Mouse (Mus musculus) midbrain, embryonic 16.5 days (tissue): ENCODE measurements at regions not wholly inside any gene's neighbourhood (a gene's known extent, or its start where the extent isn't known, plus 50 kb on each side); places are given as distances from the start of the nearest gene placed in this dataset.
A peak's percentile ranks its signal among the peaks of the same experiment; 100 is the strongest.

Source experiments
- ATAC-seq: fragments of 200-750 bp; cut with Nextera tagmentation; 2 replicates; pipeline ENCODE4 v1.8.0; 2017; ENCODE audit warnings: moderate TSS enrichment
- H3K27ac ChIP-seq: fragments of 300-500 bp; sonication (generic); 2 replicates; pipeline ENCODE4 v1.5.1; 2014; ENCODE audit warnings: mild to moderate bottlenecking, low read length, mixed read lengths
- H3K27me3 ChIP-seq: fragments of 300-500 bp; sonication (generic); 2 replicates; pipeline ENCODE4 v1.6.1; 2014; ENCODE audit warnings: low read depth, low read length, mixed read lengths; ENCODE audit not compliant: control insufficient read depth, insufficient read depth
- H3K36me3 ChIP-seq: fragments of 300-500 bp; sonication (generic); 2 replicates; pipeline ENCODE4 v1.6.1; 2014; ENCODE audit warnings: mild to moderate bottlenecking, low read length, moderate library complexity, mixed read lengths; ENCODE audit not compliant: control insufficient read depth, insufficient read depth
- H3K4me1 ChIP-seq: fragments of 300-500 bp; sonication (generic); 2 replicates; pipeline ENCODE4 v1.6.1; 2014; ENCODE audit warnings: mild to moderate bottlenecking, low read length, mixed read lengths; ENCODE audit not compliant: control insufficient read depth, insufficient read depth
- H3K4me2 ChIP-seq: fragments of 300-500 bp; sonication (generic); 2 replicates; pipeline ENCODE4 v1.6.1; 2014; ENCODE audit warnings: mild to moderate bottlenecking, low read length, mixed read lengths
- H3K4me3 ChIP-seq: fragments of 300-500 bp; sonication (generic); 2 replicates; pipeline ENCODE4 v1.5.1; 2014; ENCODE audit warnings: low read depth, mild to moderate bottlenecking, low read length, moderate library complexity, mixed read lengths
- H3K9ac ChIP-seq: fragments of 300-500 bp; sonication (generic); 2 replicates; pipeline ENCODE4 v1.6.1; 2014; ENCODE audit warnings: low read depth, low read length, mixed read lengths
- H3K9me3 ChIP-seq: fragments of 300-500 bp; sonication (generic); replicated peaks from 2 replicates; pipeline ENCODE4 v1.6.1; 2014; ENCODE audit warnings: mild to moderate bottlenecking, low read length, mixed read lengths; ENCODE audit not compliant: control insufficient read depth, poor library complexity, severe bottlenecking
- WGBS: fragments of 180-500 bp; shearing (Covaris S2); extraction: QIAGEN DNeasy Blood & Tissue Kit; methylation state at CpG from one replicate; pipeline ENCODE4 v1.1.7; 2014; 5-methylcytosine and 5-hydroxymethylcytosine counted together

DNA sequence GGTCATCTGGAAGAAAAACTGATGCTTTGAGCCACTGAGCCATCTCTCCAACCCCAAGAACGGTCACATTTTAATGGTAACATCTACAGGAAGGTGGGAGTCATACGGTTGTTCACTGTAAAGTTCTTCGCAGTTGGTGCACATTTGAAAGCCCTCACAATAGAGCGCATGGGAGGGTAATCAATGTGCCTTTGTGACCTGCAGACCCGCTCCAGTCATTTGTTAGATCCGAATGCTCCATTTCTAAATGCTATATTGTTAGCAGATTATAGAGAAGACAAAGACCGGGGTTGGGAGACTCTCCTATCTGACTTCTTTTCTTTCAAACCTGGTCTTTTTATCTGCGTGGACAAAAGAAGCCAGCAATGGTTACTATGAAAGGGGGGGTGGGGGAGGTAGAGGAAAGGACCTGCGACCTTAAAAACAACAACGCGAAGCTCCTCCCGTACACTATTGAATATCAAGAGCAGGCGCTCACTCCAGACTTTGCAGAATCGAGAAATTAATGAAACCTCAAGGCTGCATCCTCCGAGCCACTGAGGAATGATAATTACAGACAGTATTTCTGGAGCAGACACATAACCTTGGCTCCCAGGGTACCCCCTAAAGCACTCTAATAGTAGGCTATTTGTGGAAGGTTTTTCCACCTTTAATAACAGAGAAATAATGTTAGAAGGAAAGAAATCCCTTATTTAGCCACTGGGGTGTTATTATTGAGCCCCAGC, 134.7 kb upstream of the Smim15 start:
- 0 out of 2 replicates have a peak, but pooled peaks have one; percentile 32 for ATAC-seq
- Histone ChIP-seq H3K27ac (no peak overlapping the region), H3K4me1 (peaks cover 10% of the 10 kb centered on the region)

DNA sequence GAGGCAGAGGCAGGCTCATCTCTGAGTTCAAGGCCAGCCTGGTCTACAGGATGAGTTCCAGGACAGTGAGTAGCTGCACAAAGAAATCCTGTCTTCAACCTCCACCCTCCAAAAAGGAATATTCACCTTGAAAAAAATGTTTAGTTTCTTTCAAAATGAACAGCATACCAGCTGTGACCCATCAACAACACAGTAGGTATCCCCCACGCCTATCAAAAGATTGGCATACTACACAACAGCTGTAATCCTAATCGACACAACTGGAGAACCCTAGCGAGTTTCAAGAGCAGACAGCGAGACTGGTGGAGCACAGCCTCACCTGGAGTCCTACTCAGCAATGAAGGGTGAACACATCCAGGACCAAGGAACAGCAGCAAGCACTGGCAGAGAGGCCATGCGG, 136.3 kb upstream of the Smim15 start:
- Histone ChIP-seq H3K27me3 (no peaks in the 10 kb centered on the region), H3K9ac (no peak overlapping the region), H3K9me3 (no peaks in the 10 kb centered on the region), H3K4me1 (peaks cover 10% of the 10 kb centered on the region), H3K36me3 (no peaks in the 10 kb centered on the region), H3K4me2 (no peak overlapping the region), H3K27ac (no peak overlapping the region), H3K4me3 (no peak overlapping the region)
- no peak for ATAC-seq
- WGBS: 92% methylated on average over 5 of the region's 5 CpGs

More for the DNA sequence above, 134.7 kb upstream of the Smim15 start:
- WGBS: 12% methylated on average over 15 of the region's 15 CpGs
- no peak overlapping the region for H3K9ac ChIP-seq
- H3K27me3 ChIP-seq: no peaks in the 10 kb centered on the region
- H3K4me3 ChIP-seq: no peak overlapping the region
- H3K9me3 ChIP-seq: no peaks in the 10 kb centered on the region
- H3K36me3 ChIP-seq: no peaks in the 10 kb centered on the region
- H3K4me2 ChIP-seq: no peak overlapping the region

DNA sequence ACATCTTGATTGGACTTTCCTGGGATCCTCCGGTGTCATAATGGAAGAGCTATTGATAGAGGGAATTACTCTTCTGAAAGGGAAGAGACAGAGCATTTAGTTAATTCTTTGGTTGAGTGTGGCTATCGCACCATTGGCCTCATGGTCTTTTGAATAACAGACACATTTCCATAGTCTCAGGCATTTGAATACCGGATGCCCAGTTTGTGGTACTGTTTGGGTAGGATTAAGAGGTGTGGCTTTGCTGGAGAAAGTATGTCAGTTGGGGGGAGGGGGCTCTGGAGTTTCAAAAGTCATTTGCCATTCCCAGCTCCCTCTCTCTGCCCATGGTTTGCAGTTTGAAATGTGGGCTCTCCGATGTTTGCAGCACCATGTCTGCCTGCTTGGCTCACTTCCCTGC, 139.4 kb upstream of the Smim15 start:
- ATAC-seq: no peak
- no peak overlapping the region for H3K9ac ChIP-seq
- H3K4me1 ChIP-seq: peaks cover 9% of the 10 kb centered on the region
- H3K4me3 ChIP-seq: no peak overlapping the region
- H3K4me2 ChIP-seq: no peak overlapping the region
- H3K27ac ChIP-seq: no peak overlapping the region
- no peaks in the 10 kb centered on the region for H3K27me3 ChIP-seq
- 76% methylated on average over 4 of the region's 4 CpGs for WGBS
- no peaks in the 10 kb centered on the region for H3K36me3 ChIP-seq
- no peaks in the 10 kb centered on the region for H3K9me3 ChIP-seq

DNA sequence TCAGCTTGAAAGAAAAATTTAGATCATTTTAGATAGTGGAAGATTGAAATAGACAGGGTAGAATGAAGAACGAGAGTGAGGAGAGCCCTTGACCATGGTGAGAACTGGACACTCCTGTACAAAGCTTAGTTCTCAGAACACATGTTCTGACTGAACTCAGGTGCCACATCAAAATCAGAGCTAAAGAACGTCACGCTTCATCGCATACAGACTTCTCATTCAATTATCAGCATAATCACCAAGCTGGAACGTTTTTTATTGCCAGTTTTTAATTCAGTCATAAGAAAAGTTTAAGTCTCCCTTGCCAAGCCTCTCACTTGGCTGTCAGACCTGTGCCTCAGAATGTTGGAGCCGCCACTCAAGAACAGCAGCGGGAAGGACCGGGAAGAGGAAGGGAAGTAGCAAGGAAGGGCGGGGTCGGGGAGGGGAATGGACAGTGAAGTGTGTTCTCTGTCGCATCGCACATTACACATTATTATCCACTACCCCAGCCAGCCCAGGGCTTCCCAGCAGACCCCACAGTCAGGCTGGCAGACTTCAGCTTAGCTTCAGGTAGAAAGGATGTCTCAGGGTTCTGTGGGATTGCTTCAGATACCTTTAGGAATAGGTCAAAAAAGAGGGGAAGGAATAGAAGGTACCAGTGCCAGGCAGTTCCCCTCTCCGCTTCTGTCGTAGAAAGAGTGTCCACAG, 140.1 kb upstream of the Smim15 start:
- Histone ChIP-seq H3K4me2 (no peak overlapping the region), H3K4me1 (peaks cover 2% of the 10 kb centered on the region), H3K27me3 (no peaks in the 10 kb centered on the region), H3K9me3 (no peaks in the 10 kb centered on the region), H3K9ac (no peak overlapping the region), H3K4me3 (no peak overlapping the region), H3K36me3 (no peaks in the 10 kb centered on the region), H3K27ac (no peak overlapping the region)
- ATAC-seq: no peak
- WGBS: 72% methylated on average over 14 of the region's 14 CpGs

DNA sequence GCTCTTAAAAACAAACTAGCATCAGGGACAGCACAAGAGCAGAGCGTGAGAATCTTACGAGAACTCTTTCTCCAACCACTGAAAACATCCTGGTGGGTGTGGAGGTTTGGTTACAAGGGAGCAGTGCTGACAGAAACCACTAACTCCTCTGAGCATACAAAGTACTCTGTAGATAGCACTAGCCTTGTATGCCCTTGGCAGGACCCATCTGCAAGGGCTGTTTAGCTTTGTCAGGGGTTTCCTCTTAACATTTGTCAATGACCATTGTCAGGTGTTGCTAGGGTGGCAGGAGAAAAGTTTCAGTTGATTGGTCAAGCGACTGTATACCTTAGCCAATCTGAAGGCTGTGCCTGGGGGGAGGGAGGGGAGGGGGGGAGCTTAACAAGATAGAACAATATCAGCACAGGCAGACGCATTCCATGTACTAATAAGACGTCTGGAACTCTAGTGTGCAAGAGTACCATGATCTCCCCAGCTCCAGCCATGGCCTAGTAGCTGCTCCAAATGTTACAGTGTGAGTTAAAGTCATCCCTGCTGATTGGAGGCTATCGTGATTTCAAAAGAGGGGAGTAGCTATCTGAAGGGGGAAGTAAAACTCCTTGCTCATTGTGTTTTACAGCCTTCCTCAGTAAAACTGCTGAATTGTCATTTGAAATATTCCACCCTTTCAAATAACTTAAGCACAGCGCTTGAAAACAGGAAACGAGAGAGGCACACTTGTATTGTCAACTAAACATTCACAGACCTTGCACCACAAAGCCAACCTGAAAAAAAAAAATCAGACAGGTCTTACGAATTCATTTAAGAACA, 140.9 kb upstream of the Smim15 start:
- Histone ChIP-seq H3K27me3 (no peaks in the 10 kb centered on the region), H3K9ac (no peak overlapping the region), H3K4me1 (no peaks in the 10 kb centered on the region), H3K4me2 (no peak overlapping the region), H3K27ac (no peak overlapping the region), H3K4me3 (no peak overlapping the region), H3K9me3 (no peaks in the 10 kb centered on the region), H3K36me3 (no peaks in the 10 kb centered on the region)
- WGBS: 30% methylated on average over 9 of the region's 9 CpGs
- no peak for ATAC-seq

DNA sequence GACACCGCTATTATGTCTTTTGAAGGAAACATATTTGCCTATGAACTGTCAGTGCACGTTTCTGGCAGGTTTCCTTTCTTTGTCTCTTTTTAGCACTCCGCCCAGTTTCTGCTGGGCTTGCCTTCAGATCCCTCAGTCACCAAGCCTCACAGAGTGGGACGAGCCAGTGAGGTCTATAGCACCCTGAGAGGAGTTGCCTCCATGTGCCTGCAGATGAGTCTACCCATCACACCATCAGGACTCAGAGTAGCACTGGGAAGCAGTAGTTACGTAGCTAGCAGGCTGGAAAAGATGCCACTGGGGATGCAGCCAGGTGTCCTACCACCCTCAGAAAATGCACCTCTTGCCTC, 141.5 kb upstream of the Smim15 start:
- no peak for ATAC-seq
- H3K27me3 ChIP-seq: no peaks in the 10 kb centered on the region
- no peak overlapping the region for H3K9ac ChIP-seq
- H3K4me1 ChIP-seq: no peaks in the 10 kb centered on the region
- H3K4me3 ChIP-seq: no peak overlapping the region
- H3K36me3 ChIP-seq: no peaks in the 10 kb centered on the region
- H3K9me3 ChIP-seq: no peaks in the 10 kb centered on the region
- no peak overlapping the region for H3K4me2 ChIP-seq
- 77% methylated on average over 5 of the region's 5 CpGs for WGBS
- no peak overlapping the region for H3K27ac ChIP-seq

DNA sequence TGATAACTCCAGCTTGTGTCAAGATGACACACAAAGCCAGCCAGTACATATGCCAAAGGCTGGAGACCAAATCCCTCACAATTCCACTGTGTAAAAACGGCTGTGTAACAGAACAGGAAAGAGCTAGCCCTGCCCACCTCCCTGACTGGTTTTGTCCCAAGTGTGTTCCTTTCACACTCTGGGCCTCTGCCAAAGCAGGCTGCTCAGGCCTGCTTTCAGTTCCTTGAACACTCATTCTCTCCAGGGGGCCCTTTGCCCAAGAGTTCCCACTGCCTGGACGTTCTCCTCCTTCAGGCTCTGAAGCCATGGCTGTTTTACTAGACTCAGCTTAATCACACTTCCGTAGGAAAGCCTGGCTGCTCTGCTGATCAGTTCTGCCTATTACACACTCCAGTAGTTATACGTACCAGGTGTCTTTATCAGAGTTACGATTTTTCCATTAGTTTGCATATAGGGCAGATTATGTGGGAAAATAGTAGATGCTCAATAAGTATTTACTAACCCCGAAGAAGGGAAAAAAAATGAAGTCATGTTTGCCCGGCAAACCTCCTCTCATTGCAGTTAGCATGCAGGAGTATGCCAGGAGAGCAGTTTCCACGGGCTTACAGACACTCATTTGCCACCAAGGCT, 144.5 kb upstream of the Smim15 start:
- Histone ChIP-seq H3K4me2 (no peak overlapping the region), H3K27ac (no peak overlapping the region), H3K4me1 (no peaks in the 10 kb centered on the region), H3K4me3 (no peak overlapping the region), H3K9ac (no peak overlapping the region), H3K9me3 (no peaks in the 10 kb centered on the region), H3K36me3 (no peaks in the 10 kb centered on the region), H3K27me3 (no peaks in the 10 kb centered on the region)
- no peak for ATAC-seq
- WGBS: 60% methylated on average over 8 of the region's 8 CpGs

DNA sequence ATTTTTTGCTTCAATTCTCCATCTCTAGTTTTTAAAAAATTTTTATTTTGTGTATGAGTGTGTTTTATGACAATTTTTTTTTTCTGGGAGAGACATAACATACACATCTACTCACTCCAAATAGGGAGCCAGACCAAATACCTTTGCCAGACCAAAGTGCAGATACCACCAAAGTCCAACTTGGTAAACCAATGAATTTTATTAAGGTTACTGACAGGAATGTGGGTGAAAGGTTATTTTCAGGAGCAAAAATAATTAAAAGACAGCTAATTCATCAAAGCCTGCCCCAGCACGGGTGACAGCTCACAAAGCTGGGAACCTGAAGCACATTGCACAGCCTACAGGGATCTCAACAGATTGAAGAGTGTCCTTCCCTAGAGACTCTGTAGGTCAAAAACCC, 146.6 kb upstream of the Smim15 start:
- ATAC-seq: no peak
- no peaks in the 10 kb centered on the region for H3K4me1 ChIP-seq
- H3K36me3 ChIP-seq: no peaks in the 10 kb centered on the region
- no peak overlapping the region for H3K27ac ChIP-seq
- H3K27me3 ChIP-seq: no peaks in the 10 kb centered on the region
- H3K9ac ChIP-seq: no peak overlapping the region
- 76% methylated on average over 1 of the region's 1 CpGs for WGBS
- H3K9me3 ChIP-seq: no peaks in the 10 kb centered on the region
- H3K4me3 ChIP-seq: no peak overlapping the region
- H3K4me2 ChIP-seq: no peak overlapping the region
